Mouse (Mus musculus) embryonic facial prominence, embryonic 13.5 days (tissue): ENCODE results near the gene Wdr70. TPM values are rescaled to one million over a fixed set of nuclear protein-coding genes. Genes with fewer than 3 reads are reported as not detected.

Experiments used
- ATAC-seq: fragments of 200-750 bp; cut with Nextera tagmentation; 2 replicates; pipeline ENCODE4 v1.8.0; 2017; ENCODE audit warnings: low read depth; ENCODE audit not compliant: insufficient number of reproducible peaks, insufficient read depth, low FRiP score, low TSS enrichment
- H3K27ac ChIP-seq: fragments of 300-500 bp; sonication (generic); 2 replicates; pipeline ENCODE4 v1.5.1; 2015; ENCODE audit warnings: moderate library complexity, mild to moderate bottlenecking, inconsistent platforms
- H3K27me3 ChIP-seq: fragments of 300-500 bp; sonication (generic); 2 replicates; pipeline ENCODE4 v1.6.1; 2015; ENCODE audit warnings: mild to moderate bottlenecking, inconsistent platforms
- H3K36me3 ChIP-seq: fragments of 300-500 bp; sonication (generic); 2 replicates; pipeline ENCODE4 v1.6.1; 2015; ENCODE audit warnings: mild to moderate bottlenecking, inconsistent platforms
- H3K4me1 ChIP-seq: fragments of 300-500 bp; sonication (generic); 2 replicates; pipeline ENCODE4 v1.6.1; 2015; ENCODE audit warnings: inconsistent platforms
- H3K4me2 ChIP-seq: fragments of 300-500 bp; sonication (generic); 2 replicates; pipeline ENCODE4 v1.6.1; 2015; ENCODE audit warnings: moderate library complexity, mild to moderate bottlenecking, inconsistent platforms
- H3K4me3 ChIP-seq: fragments of 300-500 bp; sonication (generic); 2 replicates; pipeline ENCODE4 v1.5.1; 2015; ENCODE audit warnings: mild to moderate bottlenecking, inconsistent platforms
- H3K9ac ChIP-seq: fragments of 300-500 bp; sonication (generic); 2 replicates; pipeline ENCODE4 v1.6.1; 2015; ENCODE audit warnings: mild to moderate bottlenecking, inconsistent platforms
- H3K9me3 ChIP-seq: fragments of 300-500 bp; sonication (generic); 2 replicates; pipeline ENCODE4 v1.6.1; 2016; ENCODE audit warnings: inconsistent platforms
- WGBS: fragments of 180-500 bp; shearing (Covaris S2); methylation state at CpG from one replicate; pipeline ENCODE4 v1.1.7; 2015; ENCODE audit warnings: mixed read lengths; 5-methylcytosine and 5-hydroxymethylcytosine counted together
- microRNA-seq: library from miRNA; unstranded; fragments of <30 nt; microRNA quantifications from one replicate; pipeline ENCODE4, GENCODE M21; 2016
- polyA plus RNA-seq: library from polyadenylated mRNA; unstranded; fragments of >200 nt; fragmentation: Nextera tagmentation; extraction: Ambion mirVana; gene quantifications from 2 replicates; pipeline ENCODE4 v1.2.1, GENCODE M21; 2015

The Wdr70 gene
- polyA plus RNA-seq, 1 experiment from 2014 or later: 65.9 TPM

DNA sequence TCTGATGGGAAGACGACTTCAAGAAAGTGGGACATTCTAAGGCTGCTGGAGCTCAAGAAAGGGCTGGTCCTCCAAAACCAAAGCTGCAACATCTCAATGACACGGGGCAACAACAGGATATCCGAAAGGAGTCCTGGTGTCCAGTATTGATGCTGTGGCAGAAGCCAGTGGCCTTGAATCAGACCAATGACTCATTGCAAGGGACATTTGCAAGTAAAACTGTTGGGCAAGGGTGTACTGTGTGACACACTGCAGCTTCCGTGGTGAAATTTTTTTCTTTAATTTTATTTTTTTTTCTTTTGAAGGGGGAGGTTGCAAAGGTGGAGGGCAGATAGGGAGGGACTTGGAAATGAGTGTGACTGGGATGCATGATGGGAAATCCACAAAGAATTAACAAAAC is 256.6 kb downstream of the Wdr70 start:
- Histone ChIP-seq H3K4me1 (peaks cover 14% of the 10 kb centered on the region), H3K4me3 (no peak overlapping the region), H3K9ac (no peak overlapping the region), H3K27me3 (no peaks in the 10 kb centered on the region; the same call in 1 of the 2 replicates), H3K27ac (no peak overlapping the region), H3K4me2 (no peak overlapping the region), H3K36me3 (no peaks in the 10 kb centered on the region), H3K9me3 (no peaks in the 10 kb centered on the region)
- ATAC-seq: no peak
- WGBS: 88% methylated on average over 4 of the region's 4 CpGs

DNA sequence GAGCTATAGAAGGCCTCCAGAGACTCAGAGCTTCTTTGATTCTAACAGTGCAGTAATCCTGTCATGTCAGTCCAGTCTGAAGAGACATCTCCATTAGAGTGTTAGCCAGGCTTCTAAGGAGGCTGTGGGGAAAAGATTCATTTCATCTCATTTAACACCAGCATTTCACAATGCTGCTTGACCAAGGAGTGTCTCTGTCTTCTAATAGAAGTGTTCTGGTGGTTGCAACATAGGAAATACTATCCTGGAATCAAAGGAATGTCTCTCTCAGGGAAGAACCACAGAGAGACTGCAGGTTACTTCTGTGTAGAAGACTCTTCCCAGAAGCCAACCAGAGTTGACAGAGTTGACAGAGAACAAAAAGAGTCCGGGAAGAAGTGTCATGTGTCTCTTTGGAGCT is 257.3 kb downstream of the Wdr70 start:
- ATAC-seq: no peak
- 79% methylated on average over 1 of the region's 1 CpGs for WGBS
- no peak overlapping the region for H3K4me2 ChIP-seq

DNA sequence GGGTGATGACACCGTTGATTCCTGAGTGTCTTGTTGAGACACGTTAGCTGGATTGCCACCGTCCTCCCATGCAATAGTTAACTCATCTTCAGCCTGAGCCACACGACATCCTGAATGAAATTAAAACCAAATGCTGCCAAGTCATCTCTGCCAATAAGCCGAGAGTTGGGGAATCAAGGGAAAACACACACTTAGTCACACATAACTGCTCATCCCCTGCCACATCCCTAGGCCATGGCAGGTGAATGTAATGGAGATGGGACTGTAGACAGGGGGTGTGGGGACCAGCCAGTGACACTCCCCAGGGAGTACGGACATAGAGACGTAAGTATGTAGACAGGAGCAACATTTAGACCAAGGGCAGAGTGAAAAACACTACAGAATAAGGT is 260.1 kb downstream of the Wdr70 start:
- Histone ChIP-seq H3K4me2 (peak overlapping the region; percentile 23), H3K27ac (peak overlapping the region; percentile 29; the same call in 1 of the 2 replicates), H3K4me3 (no peak overlapping the region), H3K9me3 (no peaks in the 10 kb centered on the region), H3K9ac (no peak overlapping the region), H3K27me3 (no peaks in the 10 kb centered on the region; the same call in 1 of the 2 replicates), H3K4me1 (peaks cover 14% of the 10 kb centered on the region), H3K36me3 (peaks cover 10% of the 10 kb centered on the region; the same call in 1 of the 2 replicates)
- 24% methylated on average over 7 of the region's 7 CpGs for whole genome bisulfite sequencing
- peak; percentile 26; the same call in 1 of the 2 replicates for ATAC-seq

More for the DNA sequence above, 257.3 kb downstream of the Wdr70 start:
- peaks cover 14% of the 10 kb centered on the region for H3K4me1 ChIP-seq
- no peaks in the 10 kb centered on the region for H3K36me3 ChIP-seq
- no peaks in the 10 kb centered on the region; the same call in 1 of the 2 replicates for H3K27me3 ChIP-seq
- no peak overlapping the region for H3K27ac ChIP-seq
- H3K4me3 ChIP-seq: no peak overlapping the region
- no peak overlapping the region for H3K9ac ChIP-seq
- no peaks in the 10 kb centered on the region for H3K9me3 ChIP-seq

DNA sequence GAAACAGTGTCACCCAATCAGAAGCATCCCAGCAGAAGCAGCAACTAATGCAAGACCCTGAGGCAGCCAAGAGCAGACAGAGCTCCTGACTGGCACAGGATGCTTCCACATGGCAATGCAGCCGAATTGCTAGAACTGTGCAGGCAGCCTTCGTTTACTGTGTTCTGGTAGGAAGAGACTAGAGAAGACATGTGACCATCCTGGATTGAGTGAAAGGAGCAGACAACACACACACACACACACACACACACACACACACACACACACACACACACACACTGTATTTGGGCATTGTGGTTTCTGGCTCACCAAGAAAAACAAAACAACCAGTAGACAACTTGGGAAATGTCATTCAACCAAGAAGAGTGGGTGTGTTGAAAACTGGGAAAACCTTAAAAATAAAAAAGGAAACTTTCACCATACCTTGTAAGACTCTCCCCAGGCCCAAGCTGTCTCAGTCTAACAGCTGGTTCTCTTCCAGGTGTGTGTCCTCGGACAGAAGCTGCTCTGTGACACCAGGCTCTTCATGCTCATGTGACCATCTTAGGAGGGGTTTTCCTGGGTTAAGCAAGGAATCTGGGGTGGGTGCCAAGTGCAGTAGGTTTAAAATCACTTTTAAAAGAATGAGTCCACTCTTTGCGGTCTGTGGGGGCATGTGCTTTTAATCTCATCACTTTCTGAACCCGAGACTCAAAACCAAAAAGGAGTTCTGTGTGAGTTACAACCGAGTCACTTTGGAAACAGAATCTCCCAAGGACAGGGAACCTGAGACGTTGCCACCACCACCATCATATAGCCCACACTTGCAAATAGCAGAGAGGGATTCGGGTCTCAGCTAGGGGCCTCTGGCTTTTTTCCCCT is 260.7 kb downstream of the Wdr70 start:
- WGBS: 21% methylated on average over 8 of the region's 8 CpGs
- Histone ChIP-seq H3K4me2 (peak overlapping the region; percentile 23), H3K9me3 (no peaks in the 10 kb centered on the region), H3K36me3 (peaks cover 10% of the 10 kb centered on the region; the same call in 1 of the 2 replicates), H3K4me1 (peaks cover 14% of the 10 kb centered on the region), H3K4me3 (no peak overlapping the region), H3K27ac (peak overlapping the region; percentile 29), H3K9ac (no peak overlapping the region), H3K27me3 (no peaks in the 10 kb centered on the region; the same call in 1 of the 2 replicates)
- ATAC-seq: peak; percentile 38

DNA sequence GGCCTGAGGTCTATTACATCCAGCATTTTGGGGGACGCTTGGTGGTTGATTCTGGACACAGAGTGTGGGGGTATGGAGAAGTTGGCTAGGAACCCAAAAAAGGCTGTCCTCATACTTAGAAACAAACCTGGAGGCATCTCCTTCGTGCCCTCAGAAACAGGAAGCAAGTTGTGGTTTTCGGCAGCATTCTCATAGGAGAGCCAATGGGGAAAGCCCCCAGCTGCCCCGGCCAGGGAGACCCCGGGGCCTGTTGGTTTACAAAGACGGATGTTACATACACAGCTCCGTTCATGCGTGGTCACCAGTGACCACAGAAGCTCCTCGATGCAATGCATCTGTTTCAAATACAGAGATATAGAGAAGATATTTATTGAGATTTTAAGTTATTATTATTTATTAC is 263.6 kb downstream of the Wdr70 start:
- H3K27ac ChIP-seq: no peak overlapping the region
- H3K27me3 ChIP-seq: no peaks in the 10 kb centered on the region; the same call in 1 of the 2 replicates
- no peak overlapping the region for H3K4me3 ChIP-seq
- H3K9ac ChIP-seq: no peak overlapping the region
- peaks cover 14% of the 10 kb centered on the region for H3K4me1 ChIP-seq
- H3K36me3 ChIP-seq: peaks cover 10% of the 10 kb centered on the region; the same call in 1 of the 2 replicates
- no peak overlapping the region for H3K4me2 ChIP-seq
- WGBS: 76% methylated on average over 9 of the region's 9 CpGs
- no peak for ATAC-seq
- H3K9me3 ChIP-seq: no peaks in the 10 kb centered on the region

DNA sequence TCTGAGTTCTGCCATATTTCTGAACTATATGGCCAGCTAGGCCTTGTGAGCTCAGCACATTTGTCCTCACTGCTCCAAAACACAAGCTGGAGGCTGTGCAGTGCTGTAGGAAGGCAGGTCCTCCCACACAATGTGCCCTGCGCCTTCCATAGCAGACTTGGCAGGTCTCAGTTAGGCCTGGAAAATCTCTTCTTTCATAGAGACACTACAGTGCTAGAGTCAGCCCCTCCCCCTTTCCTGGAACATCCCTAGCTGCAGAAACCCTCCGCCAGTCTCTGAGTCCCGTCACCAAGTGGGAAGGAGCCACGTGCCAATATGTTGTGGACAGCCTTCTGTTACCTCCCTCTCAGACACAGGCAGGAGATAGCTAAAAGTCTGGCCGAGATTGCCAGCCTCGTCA is 273.5 kb downstream of the Wdr70 start:
- Histone ChIP-seq H3K27me3 (peaks cover 17% of the 10 kb centered on the region), H3K36me3 (no peaks in the 10 kb centered on the region), H3K4me1 (peaks cover 9% of the 10 kb centered on the region; the same call in 1 of the 2 replicates), H3K4me3 (no peak overlapping the region), H3K9ac (no peak overlapping the region), H3K27ac (no peak overlapping the region), H3K4me2 (no peak overlapping the region), H3K9me3 (no peaks in the 10 kb centered on the region)
- ATAC-seq: no peak
- WGBS: 47% methylated on average over 6 of the region's 6 CpGs

DNA sequence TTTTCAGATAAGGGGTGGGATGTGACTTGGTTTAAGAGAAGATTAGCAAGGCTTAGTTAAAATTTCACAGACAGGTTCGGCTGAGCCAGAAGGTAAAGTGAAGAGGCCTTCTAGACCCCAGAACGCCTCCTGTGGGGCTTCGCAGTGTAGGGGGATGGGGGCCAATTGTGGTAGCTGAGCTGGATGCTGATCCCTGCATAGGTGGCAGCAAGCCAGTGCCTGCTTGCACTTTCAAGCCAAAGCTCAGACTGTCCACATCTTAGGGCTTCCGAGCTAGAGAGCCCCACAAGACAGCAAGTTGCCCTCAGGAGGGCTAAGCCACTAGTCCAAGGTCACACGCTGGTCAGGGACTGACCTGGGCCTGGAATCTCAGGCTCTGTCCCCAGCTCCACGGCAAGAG is 275.1 kb downstream of the Wdr70 start:
- no peak overlapping the region for H3K9ac ChIP-seq
- WGBS: 60% methylated on average over 6 of the region's 6 CpGs
- peaks cover 30% of the 10 kb centered on the region for H3K27me3 ChIP-seq

More for the DNA sequence above, 275.1 kb downstream of the Wdr70 start:
- Histone ChIP-seq H3K36me3 (no peaks in the 10 kb centered on the region), H3K4me3 (no peak overlapping the region), H3K4me2 (no peak overlapping the region), H3K9me3 (no peaks in the 10 kb centered on the region), H3K27ac (no peak overlapping the region), H3K4me1 (peaks cover 9% of the 10 kb centered on the region; the same call in 1 of the 2 replicates)
- ATAC-seq: no peak

Small RNA genes lying within 50 kb of the gene (microRNA-seq; reads per million reads assigned to microRNA genes)
- not detected for gene Gm27529

Other genes with a start within 250 kb of the Wdr70 start
- gene Nup155, start 10.1 kb upstream of the Wdr70 start, polyA plus RNA-seq: 15.9 and 20.2 TPM in 2 replicates
- 15.4 and 16.0 TPM in 2 replicates for gene Cplane1, start 69.9 kb upstream of the Wdr70 start, polyA plus RNA-seq